Mouse (Mus musculus) MEL-GATA-1-ER (cell line): ENCODE results near the gene Boc.
"Not testable (repeated sequence)": the region's sequence is repeated elsewhere in the genome, so short reads cannot be mapped to it uniquely, and the experiment has no call there.

Experiments
- DNase-seq: peaks from one replicate; pipeline ENCODE4 v3.0.0-alpha.2; 2012; ENCODE audit warnings: low read depth; ENCODE audit errors: extremely low read depth

The Boc gene

GRCm38 (mm10) chr16:44491051-44491450, 67.6 kb downstream of the Boc start:
- no peak for DNase-seq

- DNase-seq = no peak
Measured at GRCm38 (mm10) chr16:44487194-44487593, 71.5 kb downstream of the Boc start.

GRCm38 (mm10) chr16:44486612-44487011, 72.1 kb downstream of the Boc start:
- no peak for DNase-seq

- DNase-seq = no peak
Measured at GRCm38 (mm10) chr16:44485691-44486090, 73.0 kb downstream of the Boc start.

DNA sequence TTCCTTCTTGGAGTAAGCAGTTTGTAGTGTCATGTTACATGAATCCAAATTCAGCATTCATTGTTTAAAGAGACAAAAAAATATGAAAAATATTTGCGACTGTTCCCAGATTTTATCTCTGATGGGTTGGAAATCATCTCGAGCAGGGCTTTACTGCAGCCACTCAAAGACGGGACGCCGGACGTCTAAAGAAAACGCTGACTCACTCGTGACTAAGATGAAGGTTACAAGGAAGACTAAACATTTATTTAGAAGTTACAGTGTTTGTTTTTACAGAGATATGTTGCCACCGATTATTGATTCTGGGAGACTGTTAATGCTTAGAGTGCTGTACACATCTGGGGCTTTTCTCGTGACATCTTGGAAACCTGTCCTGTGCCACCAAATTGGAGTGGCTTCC, 73.9 kb downstream of the Boc start:
- DNase-seq = no peak

- DNase-seq = peak; percentile 38
Measured at GRCm38 (mm10) chr16:44484079-44484478, 74.6 kb downstream of the Boc start.

DNA sequence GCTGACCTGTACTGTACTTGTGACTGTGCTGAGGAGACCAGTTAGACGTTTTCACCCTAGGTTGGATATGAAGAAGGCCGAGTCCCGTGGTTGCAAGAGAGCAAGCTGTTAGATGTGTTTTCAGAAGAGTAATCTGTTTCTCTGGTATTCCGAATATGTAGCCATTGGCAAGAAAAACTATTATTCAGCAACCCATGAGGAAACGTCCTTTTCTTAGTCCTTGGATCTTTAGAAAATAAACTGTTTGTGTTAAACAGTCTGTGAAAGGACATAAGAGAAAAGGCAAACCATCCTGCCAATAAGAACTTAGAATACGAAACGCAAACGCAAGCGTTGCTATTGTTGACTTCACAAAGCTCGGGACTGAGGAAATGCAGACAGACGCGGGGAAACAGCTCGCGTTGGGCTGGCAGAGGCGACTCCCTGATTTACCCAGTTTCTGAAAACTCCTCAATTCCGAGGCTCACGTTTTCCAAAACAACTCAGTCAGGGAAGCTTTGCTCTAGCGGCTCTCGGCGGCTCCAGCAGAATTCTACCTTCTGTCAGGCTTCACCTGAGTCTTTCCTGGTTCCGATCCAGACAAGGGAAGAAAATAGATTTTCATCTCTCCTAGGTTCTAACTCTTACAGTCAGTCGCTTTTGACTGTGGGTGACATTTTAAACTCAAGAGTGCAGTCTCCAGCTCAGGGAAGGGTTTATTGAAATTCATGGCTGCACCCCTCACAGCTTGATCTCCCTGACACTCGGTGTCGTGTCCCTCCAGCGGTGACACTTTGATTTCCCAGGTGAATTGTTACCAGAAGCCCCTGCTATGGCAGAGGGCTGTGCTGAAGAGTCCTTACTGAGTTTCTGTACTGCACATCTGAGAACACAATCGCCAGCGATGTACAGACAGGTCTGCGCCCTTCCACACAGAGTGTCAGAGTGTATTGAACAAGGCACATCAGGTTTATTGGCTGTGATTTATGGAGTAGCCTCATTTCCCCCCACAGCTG, 76.8 kb downstream of the Boc start:
- no peak for DNase-seq

DNA sequence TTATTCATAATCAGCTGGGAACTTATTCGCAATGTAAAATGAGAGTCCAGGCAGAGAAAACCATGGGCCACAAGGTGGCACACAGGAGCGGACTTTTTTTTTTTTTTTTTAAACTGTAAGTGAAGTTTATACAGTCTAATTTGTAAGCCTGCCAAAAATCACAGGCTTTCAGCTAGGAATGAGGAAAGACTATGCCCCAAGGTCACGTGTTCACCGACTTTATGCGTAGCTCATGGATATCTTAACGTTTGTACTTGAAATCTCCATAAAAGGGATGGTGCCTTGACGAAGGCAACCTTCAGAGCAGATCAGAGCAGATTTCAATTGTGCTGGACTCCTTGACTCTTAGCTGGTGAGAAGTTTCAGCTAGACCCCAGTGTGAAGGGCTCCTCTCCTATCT, 78.1 kb downstream of the Boc start:
- DNase-seq = no peak

GRCm38 (mm10) chr16:44479852-44480251, 78.8 kb downstream of the Boc start:
- DNase-seq = no peak

DNA sequence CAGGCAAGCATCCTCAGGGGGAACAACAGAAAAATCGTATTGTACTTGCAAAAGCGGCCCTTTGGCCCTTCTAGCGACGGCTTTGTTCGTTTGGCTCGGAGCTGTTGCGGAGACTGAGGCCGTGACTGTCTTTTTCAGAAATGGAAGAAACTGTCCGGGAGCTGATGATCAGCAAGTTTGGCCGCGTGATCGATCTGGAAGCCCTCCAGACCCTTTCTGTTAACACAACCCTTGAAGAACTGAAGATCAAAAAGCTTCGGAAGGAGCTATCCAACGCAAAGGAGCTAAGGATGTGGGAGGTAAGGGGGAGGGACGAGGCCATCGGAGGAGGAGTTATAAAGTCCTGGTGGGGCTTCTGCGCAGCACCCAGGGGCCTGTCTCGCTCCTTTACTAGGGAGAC, 79.9 kb downstream of the Boc start:
- DNase-seq = no peak

DNA sequence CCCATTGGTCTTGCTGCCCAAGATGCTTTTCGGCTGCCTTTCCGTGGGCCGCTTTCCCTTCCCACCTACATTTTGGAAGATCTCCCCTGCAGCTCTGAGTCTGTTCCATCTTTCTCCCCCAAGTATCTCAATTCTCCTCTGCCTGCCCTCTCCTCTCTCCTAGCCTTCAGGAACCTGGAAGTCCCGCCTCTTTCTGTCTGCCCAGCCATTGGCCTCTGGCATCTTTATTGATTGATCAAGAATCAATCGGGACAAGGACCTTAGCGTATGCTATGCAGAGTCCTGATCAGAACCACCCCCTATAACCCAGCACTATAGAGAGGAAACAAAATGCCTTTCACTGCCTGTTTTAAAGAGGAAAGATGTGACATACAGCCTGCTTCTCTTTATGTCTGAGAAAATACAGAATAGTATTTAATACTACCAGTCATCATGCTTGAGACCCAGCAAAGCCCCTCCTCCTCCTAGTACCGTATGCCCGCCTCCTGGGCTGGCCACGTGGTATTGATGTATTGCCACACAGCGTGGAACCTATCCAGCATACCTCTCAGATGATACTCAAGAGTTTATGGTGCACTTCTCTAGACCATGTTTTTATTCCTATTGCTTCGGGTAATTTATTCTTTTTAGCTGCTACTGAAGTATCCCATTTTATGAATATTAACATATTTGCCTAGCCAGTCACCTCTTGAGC, 82.9 kb downstream of the Boc start:
- no peak for DNase-seq

- no peak for DNase-seq
Measured at GRCm38 (mm10) chr16:44475281-44475680, 83.4 kb downstream of the Boc start.

GRCm38 (mm10) chr16:44460922-44461321, 97.8 kb downstream of the Boc start:
- no peak for DNase-seq

DNA sequence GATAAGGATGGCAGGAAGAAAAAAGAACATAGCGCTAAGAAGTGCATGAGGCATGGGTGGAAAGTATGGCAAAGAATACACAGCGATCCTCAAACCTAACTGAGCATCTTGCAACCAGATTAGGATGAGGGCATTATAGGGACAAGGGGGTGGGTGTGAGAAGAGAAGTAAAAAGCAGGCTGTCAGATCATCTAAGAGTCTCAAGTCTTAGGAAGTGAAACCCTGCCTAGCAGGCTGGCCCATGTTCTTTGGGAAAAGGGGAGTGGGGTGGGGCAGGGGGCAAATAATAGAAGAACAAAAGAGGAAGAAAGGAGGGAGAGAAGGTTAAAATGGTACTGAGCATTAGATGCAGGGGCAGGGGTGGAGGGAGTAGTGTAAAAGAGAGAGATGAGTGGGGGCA, 99.9 kb downstream of the Boc start:
- DNase-seq = no peak

- no peak for DNase-seq
Measured at GRCm38 (mm10) chr16:44457858-44458257, 100.8 kb downstream of the Boc start.

- DNase-seq = not testable (repeated sequence)
Measured at GRCm38 (mm10) chr16:44441913-44442312, 116.8 kb downstream of the Boc start.

GRCm38 (mm10) chr16:44435481-44435880, 123.2 kb downstream of the Boc start:
- no peak for DNase-seq
